Mouse (Mus musculus) limb, embryonic 14.5 days (tissue): ENCODE measurements around the gene Wfdc6a. TPM values are rescaled to one million over a fixed set of nuclear protein-coding genes. Genes with fewer than 3 reads are reported as not detected.
"Not testable (repeated sequence)": the region's sequence is repeated elsewhere in the genome, so short reads cannot be mapped to it uniquely, and the experiment has no call there.

Experiments
- ATAC-seq: fragments of 200-750 bp; cut with Nextera tagmentation; 2 replicates; pipeline ENCODE4 v1.8.0; 2017; ENCODE audit warnings: low read depth, moderate number of reproducible peaks, moderate TSS enrichment; ENCODE audit not compliant: low FRiP score
- DNase-seq: peaks from one replicate; pipeline ENCODE4 v3.0.0-alpha.2; 2015; ENCODE audit warnings: low spot score
- H3K27ac ChIP-seq: fragments of 300-500 bp; sonication (generic); replicated peaks from 2 replicates; pipeline ENCODE4 v1.5.1; 2014; ENCODE audit warnings: low read depth, mild to moderate bottlenecking, low read length, moderate library complexity, mixed read lengths
- H3K27me3 ChIP-seq: fragments of 300-500 bp; sonication (generic); 2 replicates; pipeline ENCODE4 v1.6.1; 2014; ENCODE audit warnings: low read length, mixed read lengths; ENCODE audit not compliant: control insufficient read depth, insufficient read depth
- H3K36me3 ChIP-seq: fragments of 300-500 bp; sonication (generic); 2 replicates; pipeline ENCODE4 v1.6.1; 2014; ENCODE audit warnings: mild to moderate bottlenecking, low read length, moderate library complexity, mixed read lengths; ENCODE audit not compliant: control insufficient read depth, insufficient read depth
- H3K4me1 ChIP-seq: fragments of 300-500 bp; sonication (generic); 2 replicates; pipeline ENCODE4 v1.6.1; 2014; ENCODE audit warnings: antibody characterized with exemption, low read length, mixed read lengths; ENCODE audit not compliant: control insufficient read depth, insufficient read depth
- H3K4me2 ChIP-seq: fragments of 300-500 bp; sonication (generic); replicated peaks from 2 replicates; pipeline ENCODE4 v1.6.1; 2014; ENCODE audit warnings: low read depth, mild to moderate bottlenecking, low read length, moderate library complexity; ENCODE audit not compliant: severe bottlenecking
- H3K4me3 ChIP-seq: fragments of 300-500 bp; sonication (generic); replicated peaks from 2 replicates; pipeline ENCODE4 v1.5.1; 2014; ENCODE audit warnings: low read length
- H3K9ac ChIP-seq: fragments of 300-500 bp; sonication (generic); 2 replicates; pipeline ENCODE4 v1.6.1; 2014; ENCODE audit warnings: mild to moderate bottlenecking, low read depth, low read length, moderate library complexity; ENCODE audit not compliant: severe bottlenecking
- H3K9me3 ChIP-seq: fragments of 300-500 bp; sonication (generic); 2 replicates; pipeline ENCODE4 v1.6.1; 2016; ENCODE audit warnings: low read length; ENCODE audit not compliant: control insufficient read depth
- POLR2A ChIP-seq: fragments of 200-500 bp; IDR thresholded peaks from 2 replicates; pipeline ENCODE4 v1.8.0; 2012; ENCODE audit warnings: inconsistent platforms, mild to moderate bottlenecking, moderate library complexity, borderline replicate concordance; ENCODE audit not compliant: insufficient read depth, insufficient read length; ENCODE audit errors: extremely low read depth
- WGBS: fragments of 180-500 bp; shearing (Covaris S2); extraction: QIAGEN DNeasy Blood & Tissue Kit; methylation state at CpG from one replicate; pipeline ENCODE4 v1.1.7; 2014; 5-methylcytosine and 5-hydroxymethylcytosine counted together
- polyA plus RNA-seq, 2 experiments: library from polyadenylated mRNA; depleted of rRNA in 1 of 2; stranded (reverse) in 1 of 2; unstranded in 1 of 2; fragments of >200 nt; fragmentation: Nextera tagmentation in 1 of 2; extraction: Ambion mirVana in 1 of 2; gene quantifications; 2 replicates each; pipeline versions ENCODE4 v1.2.1 to v1.2.3; 2012 to 2014

Gene Wfdc6a
- polyA plus RNA-seq (2012; rRNA removed) (0.37 and 0.55 TPM in 2 replicates), polyA plus RNA-seq (2014; fragmentation: Nextera tagmentation; extraction: Ambion mirVana) (0.25 and 0.53 TPM in 2 replicates)

DNA sequence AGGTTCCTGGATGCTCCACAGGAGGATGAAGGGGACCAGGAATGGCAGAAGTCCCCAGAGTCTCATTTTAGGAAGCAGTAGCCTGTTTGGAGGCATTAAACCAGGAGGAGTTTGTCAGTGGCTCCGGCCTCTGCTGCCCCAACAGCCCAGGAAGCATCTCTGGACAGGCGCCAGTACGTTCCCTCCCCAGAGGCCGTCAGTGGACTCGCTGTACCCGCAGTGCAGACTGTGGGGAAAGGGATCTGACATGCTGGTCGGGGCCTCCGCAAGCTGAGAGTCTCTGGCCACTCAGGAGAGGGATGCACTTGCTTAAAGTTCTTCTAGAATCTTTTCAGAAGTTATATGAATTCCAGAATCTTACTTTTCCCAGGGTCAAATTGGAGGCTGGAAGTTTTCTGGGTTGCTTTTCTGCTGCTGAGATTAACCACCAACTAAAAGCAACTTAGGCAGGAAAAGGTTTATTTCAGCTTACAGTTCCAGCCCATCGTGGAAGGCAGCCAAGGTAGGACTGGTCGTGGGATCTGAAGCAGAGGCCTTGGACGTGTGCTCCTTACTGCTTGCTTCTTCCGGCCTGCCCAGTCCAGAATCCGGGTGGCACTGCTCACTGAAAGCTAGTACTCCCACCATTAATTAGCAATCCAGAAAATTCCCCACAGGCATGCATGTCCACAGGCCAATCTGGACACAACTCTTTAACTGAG is at the start of gene Wfdc6a:
TSS of gene Wfdc6a (minus strand) at position 423 of the 701 bp plus-strand sequence.
- ATAC-seq, H3K4me3 ChIP-seq, H3K9ac ChIP-seq, H3K27ac ChIP-seq, H3K9me3 ChIP-seq, H3K27me3 ChIP-seq, H3K4me2 ChIP-seq, DNase-seq, H3K36me3 ChIP-seq, H3K4me1 ChIP-seq: not testable (repeated sequence)
- 56% methylated on average over 13 of the region's 13 CpGs for WGBS

DNA sequence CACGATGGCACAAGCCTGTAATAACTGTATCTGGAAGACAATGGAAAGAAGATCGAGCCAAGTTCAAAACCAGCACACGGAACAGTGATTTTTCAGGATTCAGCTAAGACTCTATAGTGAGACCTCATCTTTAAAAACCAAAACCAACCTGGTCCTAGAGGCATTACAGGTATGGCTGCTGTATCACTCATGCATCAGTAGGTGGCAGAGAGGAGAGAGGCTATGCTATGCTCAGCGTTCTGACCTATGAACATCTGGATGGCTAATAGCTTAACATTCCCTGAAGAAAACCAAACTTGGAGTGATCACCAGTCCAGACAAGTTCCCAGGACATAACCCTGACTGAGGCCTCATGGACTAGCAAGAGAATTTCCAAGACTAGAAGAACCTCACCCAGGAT is 36.5 kb upstream of the Wfdc6a start:
- no peak overlapping the region for H3K9ac ChIP-seq
- 82% methylated on average over 4 of the region's 4 CpGs for WGBS

DNA sequence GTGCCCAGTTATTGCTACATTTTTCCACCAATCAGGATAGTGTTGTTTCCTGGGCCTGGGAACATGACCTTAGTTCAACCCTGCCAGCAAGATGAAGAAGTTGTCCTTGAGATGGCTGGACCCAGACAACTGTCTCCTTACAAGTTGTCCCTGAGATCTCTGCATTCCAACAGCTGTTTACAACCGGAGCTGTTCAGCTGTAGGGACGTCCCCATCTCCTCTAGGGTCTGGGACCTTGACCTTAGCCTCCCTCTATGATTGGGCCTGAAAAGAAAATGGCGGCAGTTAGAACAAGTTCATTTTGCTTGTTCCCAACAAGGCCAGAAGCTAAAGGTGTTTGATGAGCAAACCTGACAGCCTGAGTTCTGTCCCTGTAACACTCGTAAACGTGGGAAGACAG is 33.8 kb upstream of the Wfdc6a start:
- Histone ChIP-seq H3K27me3 (no peaks in the 10 kb centered on the region), H3K4me3 (no peak overlapping the region), H3K4me1 (no peaks in the 10 kb centered on the region), H3K9me3 (no peaks in the 10 kb centered on the region), H3K36me3 (no peaks in the 10 kb centered on the region), H3K9ac (no peak overlapping the region), H3K27ac (no peak overlapping the region), H3K4me2 (no peak overlapping the region)
- ATAC-seq, result no peak
- TF ChIP-seq POLR2A, result no peak
- 69% methylated on average over 5 of the region's 5 CpGs for WGBS
- DNase-seq, result no peak

More for the DNA sequence above, 36.5 kb upstream of the Wfdc6a start:
- DNase-seq, result no peak
- no peak overlapping the region for H3K4me2 ChIP-seq
- H3K4me3 ChIP-seq, result no peak overlapping the region
- no peaks in the 10 kb centered on the region for H3K36me3 ChIP-seq
- H3K27ac ChIP-seq, result no peak overlapping the region
- H3K9me3 ChIP-seq, result no peaks in the 10 kb centered on the region
- no peak for TF ChIP-seq POLR2A
- no peak for ATAC-seq
- no peaks in the 10 kb centered on the region for H3K4me1 ChIP-seq
- no peaks in the 10 kb centered on the region; the same call in 1 of the 2 replicates for H3K27me3 ChIP-seq

DNA sequence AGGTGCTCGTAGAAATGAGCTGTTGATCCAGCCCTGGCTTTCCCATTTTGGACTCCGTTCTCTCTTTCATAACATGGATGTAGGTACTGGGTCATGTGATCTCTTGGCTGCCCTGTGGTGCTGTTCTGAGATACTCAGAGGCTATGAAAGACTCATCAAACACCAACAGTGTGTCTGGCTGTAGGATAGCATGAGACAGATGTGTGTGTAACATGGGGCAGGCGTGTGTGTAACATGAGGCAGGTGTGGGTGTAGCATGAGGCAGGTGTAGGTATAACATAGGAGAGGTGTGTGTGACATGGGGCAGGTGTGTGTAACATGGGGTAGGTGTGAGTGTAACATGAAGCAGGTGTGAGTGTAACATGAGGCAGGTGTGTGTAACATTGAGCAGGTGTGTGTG is 30.1 kb upstream of the Wfdc6a start:
- ATAC-seq (no peak), DNase-seq (no peak)
- no peak overlapping the region for H3K9ac ChIP-seq
- TF ChIP-seq POLR2A, result no peak
- WGBS, result 92% methylated on average over 3 of the region's 3 CpGs
- H3K4me2 ChIP-seq, result no peak overlapping the region
- no peaks in the 10 kb centered on the region for H3K36me3 ChIP-seq
- no peak overlapping the region for H3K27ac ChIP-seq
- H3K27me3 ChIP-seq, result no peaks in the 10 kb centered on the region
- H3K4me3 ChIP-seq, result no peak overlapping the region
- no peaks in the 10 kb centered on the region for H3K9me3 ChIP-seq
- no peaks in the 10 kb centered on the region for H3K4me1 ChIP-seq

DNA sequence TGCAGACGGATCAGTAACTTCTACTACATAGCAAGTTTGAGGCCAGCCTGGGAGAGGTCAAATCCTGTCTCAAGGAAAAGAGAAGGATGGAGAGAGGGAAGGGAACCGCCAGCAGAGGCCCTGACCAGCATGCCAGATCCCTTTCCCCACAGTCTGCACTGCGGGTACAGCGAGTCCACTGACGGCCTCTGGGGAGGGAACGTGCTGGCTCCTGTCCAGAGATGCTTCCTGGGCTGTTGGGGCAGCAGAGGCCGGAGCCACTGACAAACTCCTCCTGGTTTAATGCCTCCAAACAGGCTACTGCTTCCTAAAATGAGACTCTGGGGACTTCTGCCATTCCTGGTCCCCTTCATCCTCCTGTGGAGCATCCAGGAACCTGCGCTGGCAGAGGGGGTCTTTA is 28.2 kb upstream of the Wfdc6a start, which contains the start of the genes Wfdc6b and Wfdc8:
TSS of gene Wfdc6b (plus strand) at position 52 of the 400 bp plus-strand sequence.
TSS of gene Wfdc8 (minus strand) at position 156 of the 400 bp plus-strand sequence.
- DNase-seq, H3K27me3 ChIP-seq, H3K9ac ChIP-seq, H3K9me3 ChIP-seq, ATAC-seq, H3K4me1 ChIP-seq, H3K27ac ChIP-seq, H3K4me3 ChIP-seq, H3K36me3 ChIP-seq, H3K4me2 ChIP-seq: not testable (repeated sequence)
- WGBS, result 54% methylated on average over 8 of the region's 8 CpGs
